Mouse (Mus musculus): ENCODE data around the gene Dnm3.

- TF ChIP-seq ZC3H11A (IDR thresholded peaks at IDR 0.05; ENCODE audit: borderline replicate concordance, low read depth, low read length), result no peak
- TF ChIP-seq CHD2 (IDR thresholded peaks at IDR 0.05; ENCODE audit: low read depth, low read length), result no peak
- TF ChIP-seq ZNF384 (IDR thresholded peaks at IDR 0.05; ENCODE audit: low read depth, low read length), result no peak
- no peak for TF ChIP-seq HCFC1 (IDR thresholded peaks at IDR 0.05; ENCODE audit: borderline replicate concordance, insufficient read depth, low read length)
- no peak for TF ChIP-seq MAFK (IDR thresholded peaks at IDR 0.05; ENCODE audit: insufficient read depth, low read depth, low read length)
Observed at GRCm38 (mm10) chr1:162200446-162200845, 277.4 kb downstream of the Dnm3 start.

Measured in ES-E14 (cell line).